Mouse (Mus musculus): ENCODE data around the gene Tpte. TPM values are rescaled to one million over a fixed set of nuclear protein-coding genes. Genes with fewer than 3 reads are reported as not detected.
A peak's percentile ranks its signal among the peaks of the same experiment; 100 is the strongest.

Gene Tpte
- polyA plus RNA-seq, 1 experiment from 2014 or later = not detected

- no peak overlapping the region for H3K27ac ChIP-seq (ENCODE audit: low read depth, low read length)
- ATAC-seq (ENCODE audit: low read depth) = no peak
- H3K36me3 ChIP-seq (ENCODE audit: control insufficient read depth, insufficient read depth, low read length) = no peaks in the 10 kb centered on the region
- H3K9me3 ChIP-seq (ENCODE audit: control insufficient read depth, low read length) = no peaks in the 10 kb centered on the region
- H3K27me3 ChIP-seq (ENCODE audit: control insufficient read depth, insufficient read depth, low read length) = no peaks in the 10 kb centered on the region
- H3K4me3 ChIP-seq (ENCODE audit: low read depth, low read length) = no peak overlapping the region
- H3K4me2 ChIP-seq (ENCODE audit: low read depth, low read length) = no peak overlapping the region
- H3K4me1 ChIP-seq (ENCODE audit: control insufficient read depth, insufficient read depth, low read length) = no peaks in the 10 kb centered on the region
- 96% methylated on average over 2 of the region's 2 CpGs for WGBS
- H3K9ac ChIP-seq (replicated peaks; ENCODE audit: low read depth, low read length) = no peak overlapping the region
These were observed 120.0 kb downstream of the Tpte start for GRCm38 (mm10) chr8:22403235-22403634.

GRCm38 (mm10) chr8:22405733-22406132, 122.5 kb downstream of the Tpte start:
- no peak overlapping the region for H3K4me3 ChIP-seq (ENCODE audit: low read depth, low read length)
- no peak overlapping the region for H3K27ac ChIP-seq (ENCODE audit: low read depth, low read length)
- ATAC-seq (ENCODE audit: low read depth) = no peak
- no peaks in the 10 kb centered on the region for H3K27me3 ChIP-seq (ENCODE audit: control insufficient read depth, insufficient read depth, low read length)
- H3K4me1 ChIP-seq (ENCODE audit: control insufficient read depth, insufficient read depth, low read length) = no peaks in the 10 kb centered on the region
- WGBS = 81% methylated on average over 6 of the region's 6 CpGs
- H3K36me3 ChIP-seq (ENCODE audit: control insufficient read depth, insufficient read depth, low read length) = no peaks in the 10 kb centered on the region
- H3K9me3 ChIP-seq (ENCODE audit: control insufficient read depth, low read length) = no peaks in the 10 kb centered on the region
- H3K4me2 ChIP-seq (ENCODE audit: low read depth, low read length) = no peak overlapping the region
- H3K9ac ChIP-seq (replicated peaks; ENCODE audit: low read depth, low read length) = no peak overlapping the region

- Histone ChIP-seq H3K27me3 (ENCODE audit: control insufficient read depth, insufficient read depth, low read length) (no peaks in the 10 kb centered on the region), H3K9me3 (ENCODE audit: control insufficient read depth, low read length) (no peaks in the 10 kb centered on the region), H3K27ac (ENCODE audit: low read depth, low read length) (0 out of 2 replicates have a peak overlapping the region, but pooled peaks have one; percentile 49), H3K4me1 (ENCODE audit: control insufficient read depth, insufficient read depth, low read length) (peaks cover 6% of the 10 kb centered on the region), H3K4me2 (ENCODE audit: low read depth, low read length) (peak overlapping the region; percentile 52), H3K4me3 (ENCODE audit: low read depth, low read length) (peak overlapping the region; percentile 53), H3K36me3 (ENCODE audit: control insufficient read depth, insufficient read depth, low read length) (peaks cover 4% of the 10 kb centered on the region; the same call in 1 of the 2 replicates), H3K9ac (replicated peaks; ENCODE audit: low read depth, low read length) (peak overlapping the region; percentile 65)
- WGBS = 16% methylated on average over 16 of the region's 16 CpGs
- ATAC-seq (ENCODE audit: low read depth) = peak; percentile 44
These were observed 127.5 kb downstream of the Tpte start for GRCm38 (mm10) chr8:22410688-22411281.

GRCm38 (mm10) chr8:22411282-22411702, 128.1 kb downstream of the Tpte start, which contains the start of gene Mrps31:
TSS of gene Mrps31 (plus strand) at chr8:22411361.
- peaks cover 6% of the 10 kb centered on the region for H3K4me1 ChIP-seq (ENCODE audit: control insufficient read depth, insufficient read depth, low read length)
- H3K4me3 ChIP-seq (ENCODE audit: low read depth, low read length) = peak within 1 kb of the TSS; percentile 53
- peak; percentile 94 for ATAC-seq (ENCODE audit: low read depth)
- 0 out of 2 replicates have a peak within 1 kb of the TSS, but pooled peaks have one; percentile 49 for H3K27ac ChIP-seq (ENCODE audit: low read depth, low read length)
- peak within 1 kb of the TSS; percentile 65 for H3K9ac ChIP-seq (replicated peaks; ENCODE audit: low read depth, low read length)
- peaks cover 8% of the 10 kb centered on the region; the same call in 1 of the 2 replicates for H3K36me3 ChIP-seq (ENCODE audit: control insufficient read depth, insufficient read depth, low read length)
- WGBS = under 1% methylated on average over 25 of the region's 25 CpGs
- peak within 1 kb of the TSS; percentile 52 for H3K4me2 ChIP-seq (ENCODE audit: low read depth, low read length)
- no peaks in the 10 kb centered on the region for H3K9me3 ChIP-seq (ENCODE audit: control insufficient read depth, low read length)
- no peaks in the 10 kb centered on the region for H3K27me3 ChIP-seq (ENCODE audit: control insufficient read depth, insufficient read depth, low read length)

- 23% methylated on average over 8 of the region's 8 CpGs for WGBS
- Histone ChIP-seq H3K36me3 (ENCODE audit: control insufficient read depth, insufficient read depth, low read length) (peaks cover 14% of the 10 kb centered on the region; the same call in 1 of the 2 replicates), H3K27me3 (ENCODE audit: control insufficient read depth, insufficient read depth, low read length) (no peaks in the 10 kb centered on the region), H3K4me2 (ENCODE audit: low read depth, low read length) (peak overlapping the region; percentile 52), H3K4me3 (ENCODE audit: low read depth, low read length) (peak overlapping the region; percentile 53), H3K27ac (ENCODE audit: low read depth, low read length) (no peak overlapping the region), H3K9ac (replicated peaks; ENCODE audit: low read depth, low read length) (peak overlapping the region; percentile 65; the same call in 1 of the 2 replicates), H3K4me1 (ENCODE audit: control insufficient read depth, insufficient read depth, low read length) (peaks cover 6% of the 10 kb centered on the region), H3K9me3 (ENCODE audit: control insufficient read depth, low read length) (no peaks in the 10 kb centered on the region)
- ATAC-seq (ENCODE audit: low read depth) = no peak
These were observed 128.7 kb downstream of the Tpte start for GRCm38 (mm10) chr8:22411971-22412370.

Other genes starting within 250 kb of the Tpte start
- gene Atp7b, start 223.1 kb upstream of the Tpte start, polyA plus RNA-seq (2014; fragmentation: Nextera tagmentation; extraction: Ambion mirVana) = 1.4 TPM in 2 replicates
- gene Alg11, start 222.7 kb upstream of the Tpte start, polyA plus RNA-seq (2014; fragmentation: Nextera tagmentation; extraction: Ambion mirVana) = 39.6 and 42.5 TPM in 2 replicates
- gene Nek5, start 158.4 kb upstream of the Tpte start, polyA plus RNA-seq (2014; fragmentation: Nextera tagmentation; extraction: Ambion mirVana) = 0.50 and 0.80 TPM in 2 replicates
- 9.8 and 11.6 TPM in 2 replicates for gene Nek3, start 117.0 kb upstream of the Tpte start, polyA plus RNA-seq (2014; fragmentation: Nextera tagmentation; extraction: Ambion mirVana)
- 8.0 and 12.6 TPM in 2 replicates for gene Ckap2, start 97.6 kb upstream of the Tpte start, polyA plus RNA-seq (2014; fragmentation: Nextera tagmentation; extraction: Ambion mirVana)
- gene Vps36, start 90.6 kb upstream of the Tpte start, polyA plus RNA-seq (2014; fragmentation: Nextera tagmentation; extraction: Ambion mirVana) = 47.8 and 53.9 TPM in 2 replicates
- 4.4 and 9.2 TPM in 2 replicates for gene Thsd1, start 56.1 kb upstream of the Tpte start, polyA plus RNA-seq (2014; fragmentation: Nextera tagmentation; extraction: Ambion mirVana)
- 6.0 and 8.7 TPM in 2 replicates for gene Slc25a15, start 115.2 kb downstream of the Tpte start, polyA plus RNA-seq (2014; fragmentation: Nextera tagmentation; extraction: Ambion mirVana)
- gene Mrps31, start 127.9 kb downstream of the Tpte start, polyA plus RNA-seq (2014; fragmentation: Nextera tagmentation; extraction: Ambion mirVana) = 35.8 and 36.0 TPM in 2 replicates

Data from neural tube, embryonic 14.5 days (tissue).